Mouse (Mus musculus): ENCODE results near the gene Gsn. TPM values are rescaled to one million over a fixed set of nuclear protein-coding genes. Genes with fewer than 3 reads are reported as not detected.

The Gsn gene
- polyA plus RNA-seq, 1 experiment from 2014 or later: 321 TPM

- no peak overlapping the region for H3K4me3 ChIP-seq
- ATAC-seq (replicated peaks; ENCODE audit: insufficient number of reproducible peaks, insufficient read depth, low FRiP score, low read depth): no peak
- no peaks in the 10 kb centered on the region for H3K36me3 ChIP-seq
- H3K27me3 ChIP-seq: no peaks in the 10 kb centered on the region
- H3K9ac ChIP-seq: 0 out of 2 replicates have a peak overlapping the region, but pooled peaks have one; percentile 20
- peak overlapping the region; percentile 93; the same call in 1 of the 2 replicates for H3K27ac ChIP-seq
- WGBS: 67% methylated on average over 13 of the region's 13 CpGs
- H3K9me3 ChIP-seq (replicated peaks): no peaks in the 10 kb centered on the region
- no peak overlapping the region for H3K4me2 ChIP-seq
- H3K4me1 ChIP-seq (replicated peaks): peaks cover 74% of the 10 kb centered on the region
Observed at GRCm38 (mm10) chr2:35267156-35267875, 11.1 kb downstream of the Gsn start.

GRCm38 (mm10) chr2:35267876-35268566, 11.8 kb downstream of the Gsn start:
- Histone ChIP-seq H3K4me3 (no peak overlapping the region), H3K9ac (0 out of 2 replicates have a peak overlapping the region, but pooled peaks have one; percentile 20), H3K36me3 (no peaks in the 10 kb centered on the region), H3K4me2 (no peak overlapping the region), H3K9me3 (replicated peaks) (no peaks in the 10 kb centered on the region), H3K4me1 (replicated peaks) (peaks cover 79% of the 10 kb centered on the region), H3K27me3 (no peaks in the 10 kb centered on the region), H3K27ac (peak overlapping the region; percentile 93)
- WGBS: 45% methylated on average over 10 of the region's 10 CpGs
- ATAC-seq (replicated peaks; ENCODE audit: insufficient number of reproducible peaks, insufficient read depth, low FRiP score, low read depth): no peak

GRCm38 (mm10) chr2:35269136-35269535, 13.0 kb downstream of the Gsn start:
- no peaks in the 10 kb centered on the region for H3K27me3 ChIP-seq
- H3K36me3 ChIP-seq: no peaks in the 10 kb centered on the region
- H3K9ac ChIP-seq: no peak overlapping the region
- H3K9me3 ChIP-seq (replicated peaks): no peaks in the 10 kb centered on the region
- H3K4me1 ChIP-seq (replicated peaks): peaks cover 90% of the 10 kb centered on the region
- 80% methylated on average over 6 of the region's 6 CpGs for WGBS
- no peak overlapping the region for H3K4me2 ChIP-seq
- H3K4me3 ChIP-seq: no peak overlapping the region
- ATAC-seq (replicated peaks; ENCODE audit: insufficient number of reproducible peaks, insufficient read depth, low FRiP score, low read depth): no peak
- peak overlapping the region; percentile 93 for H3K27ac ChIP-seq

- Histone ChIP-seq H3K4me2 (peak overlapping the region; percentile 41), H3K9me3 (replicated peaks) (no peaks in the 10 kb centered on the region), H3K4me3 (no peak overlapping the region), H3K36me3 (no peaks in the 10 kb centered on the region), H3K27ac (peak overlapping the region; percentile 93), H3K9ac (0 out of 2 replicates have a peak overlapping the region, but pooled peaks have one; percentile 27), H3K27me3 (no peaks in the 10 kb centered on the region), H3K4me1 (replicated peaks) (peaks cover 96% of the 10 kb centered on the region)
- 52% methylated on average over 4 of the region's 4 CpGs for WGBS
- ATAC-seq (replicated peaks; ENCODE audit: insufficient number of reproducible peaks, insufficient read depth, low FRiP score, low read depth): no peak
Observed at GRCm38 (mm10) chr2:35269716-35270260, 13.6 kb downstream of the Gsn start.

- Histone ChIP-seq H3K4me1 (replicated peaks) (peaks cover 89% of the 10 kb centered on the region), H3K4me2 (peak overlapping the region; percentile 41), H3K27me3 (no peaks in the 10 kb centered on the region), H3K27ac (peak overlapping the region; percentile 93), H3K36me3 (no peaks in the 10 kb centered on the region), H3K9ac (peak overlapping the region; percentile 27), H3K9me3 (replicated peaks) (no peaks in the 10 kb centered on the region), H3K4me3 (peak overlapping the region; percentile 1; the same call in 1 of the 2 replicates)
- WGBS: 11% methylated on average over 10 of the region's 10 CpGs
- ATAC-seq (replicated peaks; ENCODE audit: insufficient number of reproducible peaks, insufficient read depth, low FRiP score, low read depth): peak; percentile 73
Observed at GRCm38 (mm10) chr2:35270531-35270984, 14.4 kb downstream of the Gsn start.

- Histone ChIP-seq H3K4me1 (replicated peaks) (peaks cover 82% of the 10 kb centered on the region), H3K27me3 (no peaks in the 10 kb centered on the region), H3K36me3 (no peaks in the 10 kb centered on the region), H3K9me3 (replicated peaks) (no peaks in the 10 kb centered on the region), H3K4me2 (no peak overlapping the region), H3K4me3 (no peak overlapping the region), H3K9ac (0 out of 2 replicates have a peak overlapping the region, but pooled peaks have one; percentile 2), H3K27ac (peak overlapping the region; percentile 71)
- ATAC-seq (replicated peaks; ENCODE audit: insufficient number of reproducible peaks, insufficient read depth, low FRiP score, low read depth): no peak
- 59% methylated on average over 2 of the region's 2 CpGs for WGBS
Observed at GRCm38 (mm10) chr2:35271817-35272216, 15.6 kb downstream of the Gsn start.

- no peak for ATAC-seq (replicated peaks; ENCODE audit: insufficient number of reproducible peaks, insufficient read depth, low FRiP score, low read depth)
- H3K27ac ChIP-seq: peak overlapping the region; percentile 83
- no peaks in the 10 kb centered on the region for H3K27me3 ChIP-seq
- no peaks in the 10 kb centered on the region for H3K9me3 ChIP-seq (replicated peaks)
- WGBS: 77% methylated on average over 6 of the region's 6 CpGs
- no peak overlapping the region for H3K4me2 ChIP-seq
- peaks cover 82% of the 10 kb centered on the region for H3K4me1 ChIP-seq (replicated peaks)
- no peak overlapping the region for H3K4me3 ChIP-seq
- no peaks in the 10 kb centered on the region for H3K36me3 ChIP-seq
- H3K9ac ChIP-seq: no peak overlapping the region
Observed at GRCm38 (mm10) chr2:35272881-35273280, 16.7 kb downstream of the Gsn start.

- H3K36me3 ChIP-seq: no peaks in the 10 kb centered on the region
- H3K9me3 ChIP-seq (replicated peaks): no peaks in the 10 kb centered on the region
- no peak overlapping the region for H3K4me3 ChIP-seq
- no peak; the same call in 1 of the 2 replicates for ATAC-seq (replicated peaks; ENCODE audit: insufficient number of reproducible peaks, insufficient read depth, low FRiP score, low read depth)
- no peaks in the 10 kb centered on the region for H3K27me3 ChIP-seq
- 0 out of 2 replicates have a peak overlapping the region, but pooled peaks have one; percentile 5 for H3K9ac ChIP-seq
- peak overlapping the region; percentile 83 for H3K27ac ChIP-seq
- H3K4me2 ChIP-seq: no peak overlapping the region
- WGBS: 20% methylated on average over 2 of the region's 2 CpGs
- peaks cover 82% of the 10 kb centered on the region for H3K4me1 ChIP-seq (replicated peaks)
Observed at GRCm38 (mm10) chr2:35273536-35273935, 17.4 kb downstream of the Gsn start.

GRCm38 (mm10) chr2:35277686-35278085, 21.5 kb downstream of the Gsn start:
- no peaks in the 10 kb centered on the region for H3K9me3 ChIP-seq (replicated peaks)
- no peak overlapping the region for H3K9ac ChIP-seq
- peaks cover 10% of the 10 kb centered on the region for H3K27me3 ChIP-seq
- peak; percentile 79 for ATAC-seq (replicated peaks; ENCODE audit: insufficient number of reproducible peaks, insufficient read depth, low FRiP score, low read depth)
- peak overlapping the region; percentile 82 for H3K27ac ChIP-seq
- H3K4me3 ChIP-seq: no peak overlapping the region
- no peak overlapping the region for H3K4me2 ChIP-seq
- 34% methylated on average over 3 of the region's 3 CpGs for WGBS
- no peaks in the 10 kb centered on the region for H3K36me3 ChIP-seq
- H3K4me1 ChIP-seq (replicated peaks): peaks cover 57% of the 10 kb centered on the region

GRCm38 (mm10) chr2:35278371-35279210, 22.4 kb downstream of the Gsn start:
- peak overlapping the region; percentile 82 for H3K27ac ChIP-seq
- H3K9me3 ChIP-seq (replicated peaks): no peaks in the 10 kb centered on the region
- no peak overlapping the region for H3K9ac ChIP-seq
- 83% methylated on average over 7 of the region's 7 CpGs for WGBS
- H3K27me3 ChIP-seq: peaks cover 10% of the 10 kb centered on the region
- no peak overlapping the region for H3K4me3 ChIP-seq
- peaks cover 57% of the 10 kb centered on the region for H3K4me1 ChIP-seq (replicated peaks)
- H3K4me2 ChIP-seq: no peak overlapping the region
- no peak for ATAC-seq (replicated peaks; ENCODE audit: insufficient number of reproducible peaks, insufficient read depth, low FRiP score, low read depth)
- no peaks in the 10 kb centered on the region for H3K36me3 ChIP-seq

Data from heart, embryonic 15.5 days (tissue).